ENCODE assay signal across 8 mouse cellular contexts in genomic region chr12:102643316-102643715, GRCm38 (mm10).
DNase-seq lines count a peak whose midpoint lies in the region; ATAC-seq and TF ChIP-seq lines count a peak whose summit lies in the region.

No protein-coding gene starts in this region.

- 54% methylated on average over 6 of the region's 6 CpGs for WGBS in forebrain, postnatal 0 days
- WGBS in forebrain, embryonic 11.5 days = 90% methylated on average over 6 of the region's 6 CpGs
- WGBS in thymus, adult 2 months = 33% methylated on average over 6 of the region's 6 CpGs
- 74% methylated on average over 6 of the region's 6 CpGs for WGBS in intestine, embryonic 16.5 days

- TF ChIP-seq CTCF in forebrain, postnatal 0 days (IDR thresholded peaks at IDR 0.05; ENCODE audit: low read depth) = no peak
- 0 out of 2 replicates have a peak, but pooled peaks have one; percentile 12 for TF ChIP-seq CTCF in thymus, adult 2 months (IDR thresholded peaks at IDR 0.05; ENCODE audit: borderline replicate concordance, control insufficient read depth, extremely low read depth, insufficient read depth, low read length, poor library complexity)

- no peaks in the 10 kb centered on the region for H3K36me3 ChIP-seq in forebrain, postnatal 0 days (ENCODE audit: insufficient read depth)
- no peaks in the 10 kb centered on the region for H3K36me3 ChIP-seq in forebrain, embryonic 11.5 days (ENCODE audit: control insufficient read depth, insufficient read depth, low read length)
- H3K36me3 ChIP-seq in thymus, adult 2 months (ENCODE audit: control insufficient read depth, insufficient read depth, low read length) = no peaks in the 10 kb centered on the region
- no peaks in the 10 kb centered on the region for H3K36me3 ChIP-seq in intestine, embryonic 16.5 days (ENCODE audit: control insufficient read depth, insufficient read depth, low read length)

- peaks cover 18% of the 10 kb centered on the region; the same call in 1 of the 2 replicates for H3K4me1 ChIP-seq in forebrain, postnatal 0 days (ENCODE audit: insufficient read depth)
- peaks cover 15% of the 10 kb centered on the region for H3K4me1 ChIP-seq in forebrain, embryonic 11.5 days (replicated peaks; ENCODE audit: control insufficient read depth, insufficient read depth, low read length)
- H3K4me1 ChIP-seq in thymus, adult 2 months (replicated peaks; ENCODE audit: control insufficient read depth, insufficient read depth, low read length) = peaks cover 49% of the 10 kb centered on the region
- H3K4me1 ChIP-seq in intestine, embryonic 16.5 days (ENCODE audit: control insufficient read depth, insufficient read depth, low read length) = peaks cover 23% of the 10 kb centered on the region

- ATAC-seq in forebrain, postnatal 0 days = 0 out of 2 replicates have a peak, but pooled peaks have one; percentile 14
- no peak for ATAC-seq in forebrain, embryonic 11.5 days (replicated peaks; ENCODE audit: low FRiP score)
- ATAC-seq in intestine, embryonic 16.5 days = no peak

- H3K27ac ChIP-seq in forebrain, postnatal 0 days (ENCODE audit: low read depth, low read length) = no peak overlapping the region
- H3K27ac ChIP-seq in forebrain, embryonic 11.5 days (ENCODE audit: low read depth, low read length) = no peak overlapping the region
- H3K27ac ChIP-seq in thymus, adult 2 months (ENCODE audit: control insufficient read depth, insufficient read depth, low read length) = 0 out of 2 replicates have a peak overlapping the region, but pooled peaks have one; percentile 5
- no peak overlapping the region for H3K27ac ChIP-seq in intestine, embryonic 16.5 days (ENCODE audit: low read length)

- H3K4me2 ChIP-seq in forebrain, postnatal 0 days (ENCODE audit: low read depth) = no peak overlapping the region
- H3K4me2 ChIP-seq in forebrain, embryonic 11.5 days (ENCODE audit: low read depth, low read length, severe bottlenecking) = no peak overlapping the region
- H3K4me2 ChIP-seq in intestine, embryonic 16.5 days (ENCODE audit: low read depth, low read length) = no peak overlapping the region

- no peak overlapping the region for H3K4me3 ChIP-seq in forebrain, postnatal 0 days (ENCODE audit: low read depth, low read length)
- H3K4me3 ChIP-seq in forebrain, embryonic 11.5 days (ENCODE audit: low read depth, low read length) = no peak overlapping the region
- no peak overlapping the region for H3K4me3 ChIP-seq in thymus, adult 2 months (ENCODE audit: control insufficient read depth, insufficient read depth, low read length)
- H3K4me3 ChIP-seq in intestine, embryonic 16.5 days (ENCODE audit: low read length) = no peak overlapping the region

- no peaks in the 10 kb centered on the region for H3K27me3 ChIP-seq in forebrain, postnatal 0 days (ENCODE audit: insufficient read depth, low read length)
- H3K27me3 ChIP-seq in forebrain, embryonic 11.5 days (ENCODE audit: control insufficient read depth, insufficient read depth, low read length) = no peaks in the 10 kb centered on the region
- H3K27me3 ChIP-seq in thymus, adult 2 months (ENCODE audit: control insufficient read depth, insufficient read depth, low read length) = no peaks in the 10 kb centered on the region
- no peaks in the 10 kb centered on the region for H3K27me3 ChIP-seq in intestine, embryonic 16.5 days (replicated peaks; ENCODE audit: control insufficient read depth, insufficient read depth, low read length)

- peak; percentile 56 for DNase-seq in forebrain, postnatal 0 days
- DNase-seq in forebrain, embryonic 11.5 days (ENCODE audit: low spot score) = no peak
- DNase-seq in thymus, adult 2 months = peak; percentile 52
- no peak for DNase-seq in thymus, postnatal 0 days (ENCODE audit: low spot score)
- peak; percentile 79 to 85 for DNase-seq in lung, adult 18-20 months
- peak; percentile 53 for DNase-seq in thymus, postnatal 25 days
- no peak for DNase-seq in frontal cortex, postnatal 36 days (ENCODE audit: low spot score in 2 of 2)

- H3K9me3 ChIP-seq in forebrain, postnatal 0 days (ENCODE audit: low read length) = no peaks in the 10 kb centered on the region
- H3K9me3 ChIP-seq in forebrain, embryonic 11.5 days (ENCODE audit: control insufficient read depth, low read length) = no peaks in the 10 kb centered on the region
- no peaks in the 10 kb centered on the region for H3K9me3 ChIP-seq in intestine, embryonic 16.5 days (ENCODE audit: control insufficient read depth, low read length)

- no peak overlapping the region for H3K9ac ChIP-seq in forebrain, postnatal 0 days
- no peak overlapping the region for H3K9ac ChIP-seq in forebrain, embryonic 11.5 days (ENCODE audit: low read length)
- no peak overlapping the region for H3K9ac ChIP-seq in intestine, embryonic 16.5 days (ENCODE audit: low read depth, low read length)

- no peak for TF ChIP-seq POLR2A in thymus, adult 2 months (IDR thresholded peaks at IDR 0.05; ENCODE audit: control insufficient read depth, extremely low read depth, insufficient read depth, low read length, poor library complexity)

Comparison
In these comparisons a context has a peak if more than half of its experiments do, and no peak if none do; other contexts are left out.
1. DNase-seq: peak in forebrain, postnatal 0 days (single experiment), thymus, adult 2 months (single experiment), lung, adult 18-20 months (2 of 2) and thymus, postnatal 25 days (single experiment); none in forebrain, embryonic 11.5 days (single experiment), thymus, postnatal 0 days (single experiment) and frontal cortex, postnatal 36 days (0 of 2).